Mouse (Mus musculus) limb, embryonic 11.5 days (tissue): Measurements from ENCODE around the gene Arhgef11. TPM values are rescaled to one million over a fixed set of nuclear protein-coding genes. Genes with fewer than 3 reads are reported as not detected.

ENCODE experiments used
- ATAC-seq: fragments of 200-750 bp; cut with Nextera tagmentation; 2 replicates; pipeline ENCODE4 v1.8.0; 2017; ENCODE audit warnings: low read depth; ENCODE audit not compliant: insufficient number of reproducible peaks, low FRiP score, low TSS enrichment
- DNase-seq: peaks from one replicate; pipeline ENCODE4 v3.0.0-alpha.2; 2015; ENCODE audit warnings: low spot score
- H3K27ac ChIP-seq: fragments of 300-500 bp; sonication (generic); replicated peaks from 2 replicates; pipeline ENCODE4 v1.5.1; 2014; ENCODE audit warnings: low read depth, mild to moderate bottlenecking, low read length
- H3K27me3 ChIP-seq: fragments of 300-500 bp; sonication (generic); 2 replicates; pipeline ENCODE4 v1.6.1; 2014; ENCODE audit warnings: mild to moderate bottlenecking, low read length, mixed read lengths; ENCODE audit not compliant: control insufficient read depth, insufficient read depth
- H3K36me3 ChIP-seq: fragments of 300-500 bp; sonication (generic); 2 replicates; pipeline ENCODE4 v1.6.1; 2014; ENCODE audit warnings: mild to moderate bottlenecking, low read length, moderate library complexity, mixed read lengths; ENCODE audit not compliant: control insufficient read depth, insufficient read depth
- H3K4me1 ChIP-seq: fragments of 300-500 bp; sonication (generic); 2 replicates; pipeline ENCODE4 v1.6.1; 2014; ENCODE audit warnings: low read length, mixed read lengths; ENCODE audit not compliant: control insufficient read depth, insufficient read depth
- H3K4me2 ChIP-seq: fragments of 300-500 bp; sonication (generic); 2 replicates; pipeline ENCODE4 v1.6.1; 2014; ENCODE audit warnings: low read depth, mild to moderate bottlenecking, moderate library complexity; ENCODE audit not compliant: severe bottlenecking
- H3K4me3 ChIP-seq: fragments of 300-500 bp; sonication (generic); 2 replicates; pipeline ENCODE4 v1.5.1; 2014; ENCODE audit warnings: low read depth, low read length
- H3K9ac ChIP-seq: fragments of 300-500 bp; sonication (generic); 2 replicates; pipeline ENCODE4 v1.6.1; 2014; ENCODE audit warnings: mild to moderate bottlenecking, low read length
- H3K9me3 ChIP-seq: fragments of 300-500 bp; sonication (generic); 2 replicates; pipeline ENCODE4 v1.6.1; 2016; ENCODE audit warnings: low read length; ENCODE audit not compliant: control insufficient read depth
- WGBS: fragments of 180-500 bp; shearing (Covaris S2); extraction: QIAGEN DNeasy Blood & Tissue Kit; methylation state at CpG from one replicate; pipeline ENCODE4 v1.1.7; 2014; 5-methylcytosine and 5-hydroxymethylcytosine counted together
- microRNA-seq: library from miRNA; unstranded; fragments of <30 nt; microRNA quantifications from one replicate; pipeline ENCODE4, GENCODE M21; 2016
- polyA plus RNA-seq: library from polyadenylated mRNA; unstranded; fragments of >200 nt; fragmentation: Nextera tagmentation; extraction: Ambion mirVana; gene quantifications from 2 replicates; pipeline ENCODE4 v1.2.1, GENCODE M21; 2014

Gene Arhgef11
- polyA plus RNA-seq, 1 experiment from 2014 or later = 16.2 TPM

- no peak overlapping the region for H3K27ac ChIP-seq
- H3K36me3 ChIP-seq = no peaks in the 10 kb centered on the region
- no peak overlapping the region for H3K9ac ChIP-seq
- no peak for DNase-seq
- ATAC-seq = no peak
- H3K27me3 ChIP-seq = peaks cover 19% of the 10 kb centered on the region
- H3K4me2 ChIP-seq = no peak overlapping the region
- no peak overlapping the region for H3K4me3 ChIP-seq
- WGBS = 66% methylated on average over 23 of the region's 23 CpGs
- no peaks in the 10 kb centered on the region; the same call in 1 of the 2 replicates for H3K4me1 ChIP-seq
- H3K9me3 ChIP-seq = no peaks in the 10 kb centered on the region
Observed at GRCm38 (mm10) chr3:87778283-87778682, 160.9 kb downstream of the Arhgef11 start.

GRCm38 (mm10) chr3:87779086-87779485, 161.7 kb downstream of the Arhgef11 start:
- Histone ChIP-seq H3K4me3 (no peak overlapping the region), H3K27me3 (peaks cover 19% of the 10 kb centered on the region), H3K36me3 (no peaks in the 10 kb centered on the region), H3K9me3 (no peaks in the 10 kb centered on the region), H3K4me1 (no peaks in the 10 kb centered on the region), H3K9ac (no peak overlapping the region), H3K27ac (no peak overlapping the region), H3K4me2 (no peak overlapping the region)
- ATAC-seq (no peak), DNase-seq (no peak)
- 68% methylated on average over 2 of the region's 2 CpGs for WGBS

- Histone ChIP-seq H3K36me3 (no peaks in the 10 kb centered on the region), H3K4me2 (no peak overlapping the region), H3K9me3 (no peaks in the 10 kb centered on the region), H3K27ac (no peak overlapping the region), H3K4me3 (no peak overlapping the region), H3K4me1 (no peaks in the 10 kb centered on the region), H3K9ac (no peak overlapping the region), H3K27me3 (peaks cover 9% of the 10 kb centered on the region; the same call in 1 of the 2 replicates)
- no peak for DNase-seq
- 87% methylated on average over 25 of the region's 25 CpGs for WGBS
- no peak for ATAC-seq
Observed at GRCm38 (mm10) chr3:87783282-87784023, 166.1 kb downstream of the Arhgef11 start.

- Histone ChIP-seq H3K27me3 (no peaks in the 10 kb centered on the region), H3K27ac (no peak overlapping the region), H3K9me3 (no peaks in the 10 kb centered on the region), H3K9ac (no peak overlapping the region), H3K4me1 (peaks cover 11% of the 10 kb centered on the region), H3K4me3 (no peak overlapping the region), H3K4me2 (no peak overlapping the region), H3K36me3 (no peaks in the 10 kb centered on the region)
- DNase-seq = no peak
- ATAC-seq = no peak
- WGBS = 87% methylated on average over 5 of the region's 5 CpGs
Observed at GRCm38 (mm10) chr3:87785156-87785555, 167.8 kb downstream of the Arhgef11 start.

GRCm38 (mm10) chr3:87785626-87786214, 168.4 kb downstream of the Arhgef11 start:
- ATAC-seq (no peak), DNase-seq (no peak)
- peaks cover 12% of the 10 kb centered on the region for H3K4me1 ChIP-seq
- no peak overlapping the region for H3K9ac ChIP-seq
- H3K27me3 ChIP-seq = no peaks in the 10 kb centered on the region; the same call in 1 of the 2 replicates
- H3K36me3 ChIP-seq = no peaks in the 10 kb centered on the region
- H3K27ac ChIP-seq = no peak overlapping the region
- 57% methylated on average over 6 of the region's 6 CpGs for WGBS
- no peak overlapping the region for H3K4me2 ChIP-seq
- H3K9me3 ChIP-seq = no peaks in the 10 kb centered on the region
- H3K4me3 ChIP-seq = no peak overlapping the region

Small RNAs within 50 kb of the gene (microRNA-seq; reads per million reads assigned to microRNA genes)
- not detected for gene Gm24109

Other genes with a start within 250 kb of the Arhgef11 start
- gene Fcrl1, start 241.2 kb upstream of the Arhgef11 start, polyA plus RNA-seq = 0.09 and 0.14 TPM in 2 replicates
- not detected in 2 replicates for gene Fcrl5, start 181.8 kb upstream of the Arhgef11 start, polyA plus RNA-seq
- 10.5 and 11.2 TPM in 2 replicates for gene Etv3, start 92.2 kb upstream of the Arhgef11 start, polyA plus RNA-seq
- gene Lrrc71, start 131.1 kb downstream of the Arhgef11 start, polyA plus RNA-seq = 0.26 and 0.43 TPM in 2 replicates
- 0.21 and 0.44 TPM in 2 replicates for gene Ntrk1, start 177.6 kb downstream of the Arhgef11 start, polyA plus RNA-seq
- gene Insrr, start 179.4 kb downstream of the Arhgef11 start, polyA plus RNA-seq = 0.12 and 0.26 TPM in 2 replicates
- 9.4 and 11.3 TPM in 2 replicates for gene Pear1, start 206.7 kb downstream of the Arhgef11 start, polyA plus RNA-seq
- not detected in 2 replicates for gene Sh2d2a, start 229.2 kb downstream of the Arhgef11 start, polyA plus RNA-seq